Mouse (Mus musculus) cerebral cortex, adult 2 months (tissue): ENCODE data around the gene Carm1.

ENCODE experiments used
- WGBS: fragments of 180-500 bp; shearing (Covaris S2); methylation state at CpG from one replicate; pipeline ENCODE4 v1.1.7; 2018; 5-methylcytosine and 5-hydroxymethylcytosine counted together

Gene Carm1

DNA sequence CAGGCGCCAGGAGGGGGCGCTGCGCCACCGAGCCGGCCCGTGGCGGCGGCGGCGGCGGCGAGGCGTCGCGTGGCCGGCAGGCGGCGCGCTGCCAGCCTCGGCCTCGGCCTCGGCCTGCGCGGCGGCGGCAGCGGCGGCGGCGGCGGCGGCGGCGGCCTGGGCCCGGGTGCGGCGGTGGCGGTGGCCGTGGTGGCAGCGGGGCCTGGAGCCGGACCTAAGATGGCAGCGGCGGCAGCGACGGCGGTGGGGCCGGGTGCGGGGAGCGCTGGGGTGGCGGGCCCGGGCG is at the start of gene Carm1:
Gene Carm1, plus strand, starts transcription at position 106 of the 286 bp plus-strand sequence.
- WGBS: 5% methylated on average over 39 of the region's 52 CpGs

DNA sequence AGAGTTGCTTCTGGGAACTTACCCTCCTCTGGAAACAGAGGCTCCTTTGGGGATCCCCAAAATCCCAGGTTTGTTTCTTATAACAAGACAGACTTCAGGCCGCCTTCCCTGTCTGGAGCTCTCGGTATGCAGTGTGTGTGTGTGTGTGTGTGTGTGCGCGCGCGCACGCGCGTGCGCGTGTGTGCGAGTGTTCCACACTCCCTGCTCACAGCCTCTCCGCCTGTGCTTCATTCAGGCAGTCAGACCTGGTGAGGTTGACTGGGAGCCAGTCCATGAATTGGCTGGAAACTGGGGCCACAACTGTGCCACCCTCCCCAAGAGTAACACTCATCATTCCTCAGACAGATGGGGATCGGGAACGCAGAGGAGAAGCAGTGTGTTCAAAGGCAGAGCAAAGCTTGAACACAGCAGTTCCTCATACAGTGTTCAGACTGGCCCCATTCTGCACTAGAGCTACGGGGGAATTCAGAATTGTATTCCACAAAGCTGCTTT is 49.6 kb upstream of the Carm1 start:
- 66% methylated on average over 16 of the region's 16 CpGs for WGBS

DNA sequence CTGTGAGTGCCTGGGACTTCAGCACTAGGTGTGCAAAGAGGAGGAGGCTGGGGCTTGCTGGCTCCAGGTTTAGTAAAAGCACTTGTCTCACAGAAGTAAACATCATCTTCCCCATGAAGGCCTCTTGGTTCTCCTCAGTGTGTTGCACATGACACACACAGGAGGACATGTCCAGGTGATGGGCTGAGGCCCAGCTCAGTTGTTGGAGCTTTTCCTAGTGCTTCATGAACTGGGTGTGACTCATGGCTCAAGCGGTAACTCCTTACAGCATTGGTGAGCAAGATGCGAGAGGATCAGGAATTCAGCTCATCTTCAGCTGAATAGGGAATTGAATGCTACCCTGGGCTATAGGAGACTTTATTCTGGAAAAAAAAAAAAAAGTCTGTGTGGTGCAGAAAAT is 49.0 kb upstream of the Carm1 start:
- WGBS: 77% methylated on average over 2 of the region's 2 CpGs

DNA sequence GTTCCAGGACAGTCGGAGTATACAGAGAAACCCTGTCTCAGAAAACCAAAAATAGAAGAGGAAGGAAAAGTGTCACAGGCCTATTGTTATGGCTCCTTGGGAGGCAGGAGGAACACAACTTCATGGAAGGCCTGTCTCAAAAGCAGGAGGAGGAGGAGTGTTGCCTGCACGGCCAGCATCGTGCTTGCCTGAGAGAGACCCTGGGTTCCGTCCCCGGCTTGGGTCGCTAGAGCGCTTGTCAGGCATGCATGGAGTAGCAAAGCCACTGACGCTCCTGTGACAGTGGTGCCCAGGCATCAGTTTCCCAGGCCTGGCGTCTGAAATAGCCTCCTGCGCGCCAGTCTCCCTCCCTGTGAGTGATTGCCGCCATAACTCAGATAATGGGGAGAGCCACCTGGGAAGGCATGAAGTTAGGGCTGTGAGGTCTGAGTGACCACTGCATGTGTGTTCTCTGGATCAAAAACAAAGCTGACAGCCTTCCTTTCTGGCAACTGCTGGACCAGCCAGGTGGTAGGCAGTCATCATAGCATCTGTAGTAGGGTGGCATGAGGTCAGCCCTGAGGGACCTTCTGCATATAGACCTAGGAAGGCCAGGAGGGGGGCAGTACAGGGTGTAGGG is 48.3 kb upstream of the Carm1 start:
- WGBS: 83% methylated on average over 12 of the region's 12 CpGs

DNA sequence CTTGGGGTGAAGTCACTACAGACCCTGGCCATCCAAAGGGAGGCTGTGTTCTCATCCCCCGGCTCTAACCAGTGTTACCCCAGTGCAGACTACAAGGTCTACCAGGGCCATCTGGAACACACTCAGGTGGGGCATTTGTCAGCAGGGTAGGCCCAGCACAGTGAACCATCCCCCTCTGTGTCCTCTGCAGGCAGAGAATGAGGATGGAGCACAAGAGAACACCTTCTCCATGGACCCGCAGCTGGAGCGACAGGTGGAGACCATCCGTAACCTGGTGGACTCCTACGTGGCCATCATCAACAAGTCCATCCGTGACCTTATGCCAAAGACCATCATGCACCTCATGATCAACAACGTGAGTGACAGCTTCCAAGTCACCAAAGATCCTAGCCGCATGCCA is 43.3 kb upstream of the Carm1 start:
- 96% methylated on average over 8 of the region's 8 CpGs for WGBS

DNA sequence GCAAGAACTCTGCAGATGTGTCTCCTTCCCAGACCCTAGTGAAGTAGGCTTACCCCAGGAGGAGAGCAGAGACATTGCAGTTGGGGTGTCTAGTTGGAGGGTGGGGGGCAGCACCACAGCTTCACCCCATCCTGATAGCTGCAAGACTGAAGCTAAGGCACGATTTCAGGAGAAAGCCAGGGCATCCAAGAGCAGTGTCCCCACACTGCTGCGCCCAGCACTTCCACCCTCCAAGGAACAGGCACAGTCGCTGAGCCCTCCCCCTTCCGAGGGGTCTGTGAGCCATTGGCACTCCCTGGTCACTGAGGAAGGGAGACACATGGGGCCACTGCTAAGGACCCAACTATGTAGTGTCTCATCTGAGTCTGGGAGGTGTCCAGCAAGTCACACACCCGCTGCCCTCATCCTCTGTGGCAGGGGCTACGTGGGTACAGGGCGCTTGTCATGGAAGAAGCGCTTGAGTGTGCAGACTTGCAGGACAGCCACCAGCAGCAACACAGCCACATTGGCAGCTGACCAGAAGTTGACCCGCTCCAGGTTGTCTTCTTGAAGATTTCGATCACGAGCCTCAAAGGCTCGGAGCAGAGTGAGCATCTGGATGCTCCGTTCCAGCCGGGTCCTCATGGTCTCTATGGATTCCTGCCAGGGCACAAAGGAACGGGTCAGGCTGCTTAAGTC is 38.8 kb upstream of the Carm1 start:
- 79% methylated on average over 15 of the region's 15 CpGs for WGBS

GRCm38 (mm10) chr9:21508871-21509404 is 37.8 kb upstream of the Carm1 start:
- WGBS: 63% methylated on average over 7 of the region's 7 CpGs

DNA sequence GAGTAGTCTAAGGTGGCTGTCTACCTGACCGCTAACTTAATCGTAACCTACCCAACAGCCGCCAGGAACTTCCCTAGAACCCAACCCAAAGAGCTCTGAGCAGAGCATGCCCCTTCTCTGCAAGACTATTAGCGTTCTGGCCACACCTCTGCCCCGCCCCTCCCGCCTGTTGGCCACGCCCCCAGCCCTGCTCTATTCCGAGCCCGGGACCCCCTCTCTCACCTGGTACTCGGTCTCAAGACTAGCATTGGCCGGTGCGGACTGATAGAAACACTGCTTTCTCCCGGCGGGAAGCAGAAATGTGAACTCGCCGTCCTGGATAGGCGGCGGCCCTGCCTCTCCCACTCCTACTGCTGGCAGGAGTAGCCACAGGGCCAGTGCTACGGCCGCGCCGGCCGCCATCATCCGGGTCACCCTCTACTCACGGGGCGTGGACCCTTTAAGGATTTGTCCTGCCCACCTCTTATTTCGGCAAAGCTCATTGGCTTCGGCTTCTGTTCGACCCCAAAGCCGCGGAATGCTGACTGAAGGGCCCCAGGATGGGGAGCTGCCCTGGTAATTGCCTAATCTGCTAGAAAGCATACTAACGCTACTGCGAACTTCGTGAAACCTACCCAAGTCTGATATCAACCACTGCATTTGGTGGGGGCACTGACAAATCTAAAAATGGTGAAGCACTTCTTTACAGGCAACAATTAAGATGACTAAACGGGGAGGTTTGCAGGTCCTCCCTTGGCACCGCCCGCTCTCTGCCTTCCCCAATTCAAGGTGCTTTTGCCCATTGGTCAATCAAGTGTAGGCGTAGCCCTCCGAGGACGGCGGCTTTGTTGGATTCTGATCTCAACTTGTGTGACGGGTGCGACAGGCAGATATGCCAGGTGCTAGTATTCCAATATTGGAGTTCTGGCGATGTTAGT is 36.7 kb upstream of the Carm1 start, which contains the start of gene Tmed1:
Gene Tmed1, minus strand, starts transcription at position 481 of the 917 bp plus-strand sequence.
- under 1% methylated on average over 44 of the region's 44 CpGs for WGBS

- 2% methylated on average over 7 of the region's 7 CpGs for WGBS
Observed at GRCm38 (mm10) chr9:21510689-21511015, 36.0 kb upstream of the Carm1 start.

DNA sequence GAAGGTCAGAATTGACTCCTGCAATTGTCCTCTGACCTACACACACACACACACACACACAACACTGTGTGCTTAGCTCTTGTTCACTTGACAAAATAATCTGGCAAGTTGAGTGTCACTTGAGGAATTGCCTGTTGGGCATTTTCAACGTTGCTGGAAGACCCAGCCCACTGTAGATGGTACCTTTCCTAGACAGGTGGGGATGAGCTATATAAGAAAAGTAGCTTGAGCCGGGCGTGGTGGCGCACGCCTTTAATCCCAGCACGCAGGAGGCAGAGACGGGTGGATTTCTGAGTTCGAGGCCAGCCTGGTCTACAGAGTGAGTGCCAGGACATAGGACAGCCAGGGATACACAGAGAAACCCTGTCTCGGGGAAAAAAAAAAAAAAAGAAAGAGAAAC is 35.6 kb upstream of the Carm1 start:
- 69% methylated on average over 9 of the region's 9 CpGs for WGBS

- WGBS: 98% methylated on average over 4 of the region's 4 CpGs
Observed at GRCm38 (mm10) chr9:21513466-21513865, 33.2 kb upstream of the Carm1 start.

DNA sequence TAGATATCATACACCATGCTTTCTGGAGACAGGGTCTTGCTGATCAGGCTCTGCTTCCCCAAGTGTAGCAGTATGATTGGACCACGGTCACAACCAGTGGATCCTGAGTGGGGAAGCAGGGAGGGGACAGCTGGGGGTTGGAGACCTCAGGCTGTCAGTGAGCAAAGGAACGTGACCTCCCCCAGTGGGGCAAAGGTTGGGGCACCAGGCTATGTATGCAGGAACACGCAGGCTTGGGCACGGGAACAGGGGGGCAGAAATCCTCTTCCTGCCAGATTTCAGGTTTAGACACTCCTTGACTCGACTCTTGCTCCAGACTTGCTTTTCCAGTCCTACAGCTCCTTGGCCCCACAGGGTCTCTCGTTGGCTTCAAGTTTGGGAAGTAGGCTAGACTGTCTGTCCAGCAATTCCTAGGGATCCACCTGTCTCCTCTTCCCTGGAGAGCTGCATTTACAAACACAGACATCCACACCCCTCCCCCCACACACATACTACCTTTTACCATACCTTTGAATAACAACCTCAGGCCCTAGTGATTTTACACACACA is 28.7 kb upstream of the Carm1 start:
- WGBS: 87% methylated on average over 6 of the region's 6 CpGs

DNA sequence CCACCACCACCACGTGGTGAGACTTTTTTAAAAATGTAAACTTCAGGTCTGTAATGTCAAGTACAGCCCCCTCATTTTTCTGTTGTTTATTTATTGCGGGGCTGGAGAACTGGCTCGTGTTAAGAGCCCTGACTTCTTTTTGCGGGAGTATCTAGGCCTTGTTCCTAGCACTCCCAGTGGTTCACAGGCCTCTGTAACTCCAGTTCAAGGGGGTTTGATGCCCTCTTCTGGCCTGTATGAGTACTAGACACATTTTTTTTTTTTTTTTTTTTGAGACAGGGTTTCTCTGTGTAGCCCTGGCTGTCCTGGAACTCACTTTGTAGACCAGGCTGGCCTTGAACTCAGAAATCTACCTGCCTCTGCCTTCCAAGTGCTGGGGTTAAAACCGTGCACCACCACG is 28.0 kb upstream of the Carm1 start:
- WGBS: 86% methylated on average over 6 of the region's 6 CpGs

- 66% methylated on average over 7 of the region's 7 CpGs for WGBS
Observed at GRCm38 (mm10) chr9:21525142-21525936, 21.4 kb upstream of the Carm1 start.

GRCm38 (mm10) chr9:21525937-21526633 is 20.6 kb upstream of the Carm1 start, which contains the start of gene AB124611:
TSS of gene AB124611 (plus strand) at chr9:21526176.
- WGBS: 54% methylated on average over 14 of the region's 14 CpGs

DNA sequence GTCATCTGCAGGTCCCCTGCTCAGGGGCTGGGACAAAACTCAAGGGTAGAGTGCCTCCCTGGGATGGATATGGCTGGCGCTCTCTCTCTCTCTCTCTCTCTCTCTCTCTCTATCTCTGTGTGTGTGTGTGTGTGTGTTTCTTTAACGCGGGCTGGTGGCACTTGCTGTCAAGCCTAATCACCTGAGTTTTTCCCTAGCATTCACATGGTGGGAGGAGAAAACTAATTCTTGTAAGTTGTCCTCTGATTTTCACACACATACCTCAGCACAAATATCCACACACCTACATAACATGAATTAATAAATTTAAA is 20.1 kb upstream of the Carm1 start:
- WGBS: 80% methylated on average over 3 of the region's 3 CpGs

- WGBS: 93% methylated on average over 2 of the region's 2 CpGs
Observed at GRCm38 (mm10) chr9:21527100-21527801, 19.4 kb upstream of the Carm1 start.

- WGBS: 73% methylated on average over 1 of the region's 1 CpGs
Observed at GRCm38 (mm10) chr9:21527917-21528324, 18.8 kb upstream of the Carm1 start.

GRCm38 (mm10) chr9:21536501-21536900 is 10.2 kb upstream of the Carm1 start:
- 99% methylated on average over 14 of the region's 14 CpGs for WGBS

DNA sequence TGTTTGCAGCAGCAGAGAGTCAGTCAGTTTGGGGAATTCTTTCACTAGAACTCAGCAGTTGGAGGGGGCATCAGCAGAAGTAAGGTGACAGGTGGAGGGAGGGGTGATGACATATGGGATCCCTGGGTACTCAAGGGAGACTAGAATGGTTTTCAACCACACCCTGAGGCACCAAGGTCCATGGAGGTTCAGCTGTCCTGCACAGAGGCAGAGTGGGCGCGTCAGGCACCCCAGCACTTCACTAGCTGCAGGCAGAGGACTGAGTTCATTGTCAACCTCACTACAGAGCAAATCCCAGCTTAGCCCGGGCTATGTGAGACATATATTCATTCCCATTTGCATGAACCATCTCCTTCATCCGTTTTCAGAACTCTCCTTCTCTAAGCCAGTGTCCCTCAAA is 9.7 kb upstream of the Carm1 start:
- WGBS: 88% methylated on average over 4 of the region's 4 CpGs
